Mouse (Mus musculus) cerebellum, adult 2 months (tissue): ENCODE measurements around the gene Mtg2. TPM values are rescaled to one million over a fixed set of nuclear protein-coding genes. Genes with fewer than 3 reads are reported as not detected.

Experiments
- DNase-seq, 2 experiments: peaks; one replicate each; pipeline ENCODE4 v3.0.0; 2021
- H3K27ac ChIP-seq: fragments of 200-500 bp; 2 replicates; pipeline ENCODE4 v1.5.1; 2012; ENCODE audit warnings: low read length, control low read depth, inconsistent platforms; ENCODE audit not compliant: insufficient read depth
- H3K27me3 ChIP-seq: fragments of 200-500 bp; 2 replicates; pipeline ENCODE4 v1.6.1; 2012; ENCODE audit warnings: inconsistent platforms, mild to moderate bottlenecking, low read length, moderate library complexity; ENCODE audit not compliant: control insufficient read depth, insufficient read depth
- H3K4me1 ChIP-seq: fragments of 200-500 bp; 2 replicates; pipeline ENCODE4 v1.6.1; 2011; ENCODE audit warnings: low read length; ENCODE audit not compliant: control insufficient read depth, insufficient read depth
- H3K4me3 ChIP-seq: fragments of 200-500 bp; replicated peaks from 2 replicates; pipeline ENCODE3; 2011; ENCODE audit warnings: mild to moderate bottlenecking, low read depth, low read length, control low read depth; ENCODE audit not compliant: insufficient read depth
- CTCF ChIP-seq: fragments of 200-500 bp; IDR thresholded peaks from 2 replicates; pipeline ENCODE4 v1.5.1; 2011; ENCODE audit warnings: low read depth, mild to moderate bottlenecking, control low read depth, low read length, moderate library complexity, borderline replicate concordance; ENCODE audit not compliant: insufficient read depth
- POLR2A ChIP-seq: fragments of 200-500 bp; IDR thresholded peaks from 2 replicates; pipeline ENCODE4 v1.6.1; 2011; ENCODE audit warnings: low read length, control low read depth, borderline replicate concordance; ENCODE audit not compliant: insufficient read depth
- WGBS: fragments of 180-500 bp; shearing (Covaris S2); methylation state at CpG from one replicate; pipeline ENCODE4 v1.1.7; 2018; 5-methylcytosine and 5-hydroxymethylcytosine counted together
- polyA plus RNA-seq: library from polyadenylated mRNA; depleted of rRNA; stranded (reverse); fragments of >200 nt; gene quantifications from 2 replicates; pipeline ENCODE4 v1.2.3, GENCODE M21; 2012

Gene Mtg2
- polyA plus RNA-seq, 1 experiment, result 28.7 TPM

DNA sequence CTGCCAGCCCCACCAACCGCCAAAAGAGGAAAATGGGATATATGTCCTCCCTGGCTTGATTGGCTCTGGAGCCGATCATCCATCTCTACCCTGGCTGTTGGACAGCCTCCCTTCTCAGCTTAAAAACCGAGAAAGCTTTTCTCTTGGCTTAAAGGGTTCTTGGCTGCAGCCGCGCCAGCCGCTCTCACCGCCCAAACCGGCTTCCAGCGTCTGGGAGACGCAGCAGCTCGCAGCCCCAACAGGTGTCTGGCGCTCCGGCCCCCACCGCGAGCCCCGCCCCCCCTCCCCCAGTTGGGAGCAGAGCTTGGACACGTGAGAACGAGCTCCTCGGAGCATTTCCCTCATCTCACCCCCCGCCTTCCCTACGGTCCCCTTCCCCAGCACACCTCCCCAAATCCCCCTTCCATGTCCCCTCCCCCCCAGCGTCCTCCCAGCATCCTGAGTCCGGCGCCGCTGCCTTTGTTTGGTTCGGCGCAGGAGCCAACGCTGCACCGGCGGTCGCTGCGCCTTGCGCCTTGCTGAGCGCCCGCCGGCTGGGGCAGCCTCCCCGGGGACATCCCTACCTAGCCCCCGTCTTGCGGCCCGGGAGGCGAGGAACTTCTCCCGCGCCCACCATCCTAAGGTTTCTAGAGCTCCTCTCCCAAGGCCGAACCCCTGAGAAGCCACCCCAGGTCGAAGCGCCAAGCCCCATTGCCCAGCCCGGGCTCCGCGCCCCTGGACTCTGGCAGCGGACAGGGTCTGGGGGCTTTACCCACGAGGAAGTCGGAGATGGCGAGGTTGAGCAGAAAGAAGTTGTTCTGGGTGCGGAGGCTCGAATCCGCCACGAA, 33.0 kb downstream of the Mtg2 start:
- DNase-seq, result peak in 1 of 2 experiments; percentile 41
- WGBS, result under 1% methylated on average over 57 of the region's 57 CpGs
- peak overlapping the region; percentile 53 for H3K4me3 ChIP-seq
- 0 out of 2 replicates have a peak, but pooled peaks cover 1% of the 10 kb centered on the region for H3K27me3 ChIP-seq
- no peak for TF ChIP-seq POLR2A
- no peak for TF ChIP-seq CTCF
- H3K4me1 ChIP-seq, result no peaks in the 10 kb centered on the region
- H3K27ac ChIP-seq, result no peak overlapping the region

DNA sequence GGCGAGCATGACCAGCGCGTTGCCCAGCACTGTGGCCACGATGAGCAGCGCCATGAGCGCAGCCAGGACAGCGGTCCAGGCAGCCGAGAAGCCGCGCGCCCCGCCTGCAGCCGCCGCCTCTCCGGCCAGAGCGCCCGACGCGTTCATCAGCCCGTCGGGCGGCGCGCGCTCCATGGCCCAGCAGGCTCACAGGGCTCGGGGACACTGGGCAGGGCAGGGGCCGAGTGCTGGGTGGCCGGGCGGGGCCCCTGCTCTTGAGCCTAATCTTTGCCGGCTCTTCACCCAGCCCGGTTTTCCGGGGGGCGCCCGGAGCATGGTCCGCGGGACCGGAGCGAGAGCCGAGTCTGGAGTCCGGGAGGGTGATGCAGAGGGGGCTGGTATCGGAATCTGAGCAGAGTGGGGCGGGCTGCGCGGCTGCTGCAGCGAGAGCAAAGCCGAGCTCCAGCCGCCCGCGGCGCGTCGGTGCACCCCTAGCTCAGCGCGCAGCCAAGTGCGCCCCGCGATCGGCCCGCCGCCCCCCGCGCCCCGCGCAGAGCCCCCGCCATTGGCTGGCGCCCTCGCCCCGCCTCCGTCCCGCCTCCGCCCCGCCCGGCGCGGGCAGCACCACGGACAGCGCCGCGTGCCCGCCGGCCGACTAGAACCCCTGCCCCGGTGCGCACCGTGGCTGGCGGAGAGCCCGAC, 33.7 kb downstream of the Mtg2 start, which contains the start of gene Hrh3:
Gene Hrh3, minus strand, starts transcription at position 511 of the 681 bp plus-strand sequence.
- H3K27ac ChIP-seq, result no peak within 1 kb of the TSS
- TF ChIP-seq CTCF (no peak), POLR2A (peak; percentile 34; the same call in 1 of the 2 replicates)
- 0 out of 2 replicates have a peak, but pooled peaks cover 1% of the 10 kb centered on the region for H3K27me3 ChIP-seq
- 1% methylated on average over 85 of the region's 87 CpGs for WGBS
- peak; percentile 74 to 75 for DNase-seq
- H3K4me1 ChIP-seq, result no peaks in the 10 kb centered on the region
- H3K4me3 ChIP-seq, result peak within 1 kb of the TSS; percentile 66

DNA sequence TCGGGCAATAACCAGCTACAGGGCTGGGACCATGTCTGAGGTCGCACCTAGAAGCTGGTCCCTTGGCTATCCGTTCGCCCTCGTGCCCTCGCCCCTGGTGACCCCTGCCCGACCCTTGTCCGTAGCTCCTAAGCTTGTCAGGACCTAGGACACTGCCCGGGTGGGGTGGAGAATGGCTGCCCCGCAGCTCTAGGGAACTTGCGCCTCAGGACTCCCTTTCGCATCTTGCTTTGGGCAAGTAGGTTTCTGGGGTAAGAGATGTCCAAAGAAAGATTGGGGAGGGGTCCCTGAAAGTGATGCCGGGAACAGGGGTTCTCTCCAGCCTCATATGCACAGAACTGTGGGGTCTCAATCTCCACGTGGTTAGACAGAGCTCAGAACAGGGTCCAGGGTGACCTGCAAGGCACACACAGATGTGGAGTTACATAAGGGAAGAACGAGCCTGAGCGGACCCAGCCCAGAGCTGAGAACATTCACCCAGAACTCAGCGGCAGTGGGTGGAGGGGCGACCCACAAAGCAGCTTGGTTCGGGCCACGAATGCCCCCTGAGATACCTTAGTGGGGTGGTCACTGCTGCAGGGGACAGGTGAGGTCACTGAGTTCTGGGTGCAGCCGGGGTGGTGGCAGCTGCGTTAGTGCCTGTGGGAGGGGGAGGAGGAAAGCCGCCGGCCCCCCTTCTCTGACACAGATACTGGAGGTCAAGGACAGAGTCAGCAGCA, 34.4 kb downstream of the Mtg2 start:
- Histone ChIP-seq H3K4me3 (peak overlapping the region; percentile 66), H3K27ac (no peak overlapping the region), H3K4me1 (no peaks in the 10 kb centered on the region), H3K27me3 (0 out of 2 replicates have a peak, but pooled peaks cover 1% of the 10 kb centered on the region)
- TF ChIP-seq CTCF (no peak), POLR2A (no peak)
- 8% methylated on average over 24 of the region's 24 CpGs for WGBS
- no peak for DNase-seq

DNA sequence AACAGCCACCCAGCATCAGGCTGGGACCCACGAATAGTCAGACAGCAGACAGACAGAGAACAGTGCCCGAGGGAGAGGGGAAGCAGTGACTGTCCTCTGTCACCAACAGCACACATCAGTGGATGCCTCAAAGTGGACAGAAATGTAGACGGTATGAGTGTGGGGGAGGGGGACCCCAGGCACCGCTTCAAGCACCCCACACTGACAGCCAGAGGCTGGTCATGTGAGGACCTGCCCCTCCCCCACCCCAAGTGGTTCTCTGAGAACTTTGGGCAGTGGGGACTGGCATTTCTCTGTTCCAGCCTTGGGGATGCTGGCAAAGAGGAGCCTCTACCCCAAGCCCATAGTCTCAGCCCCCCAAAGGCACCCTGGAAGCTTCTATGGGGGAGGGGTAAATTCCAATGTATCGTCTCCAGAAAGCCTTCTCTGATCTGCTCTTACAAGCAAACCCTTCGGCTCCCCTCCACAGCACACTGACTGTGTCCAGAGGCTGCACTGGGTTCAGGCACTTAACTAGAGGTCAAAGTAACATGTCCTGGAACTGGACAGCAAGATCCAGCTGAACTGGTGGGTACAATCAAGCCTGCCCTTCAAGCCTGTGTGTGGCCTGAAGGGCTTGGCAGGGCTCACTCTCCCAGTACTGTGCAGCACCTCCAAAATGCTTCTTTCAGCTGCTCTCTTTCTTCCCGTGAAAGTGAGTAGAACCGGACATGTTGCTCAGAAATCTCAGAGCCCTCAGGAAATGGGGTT, 35.2 kb downstream of the Mtg2 start:
- H3K27me3 ChIP-seq, result 0 out of 2 replicates have a peak, but pooled peaks cover 1% of the 10 kb centered on the region
- WGBS, result 47% methylated on average over 8 of the region's 8 CpGs
- H3K27ac ChIP-seq, result no peak overlapping the region
- DNase-seq, result no peak
- no peaks in the 10 kb centered on the region for H3K4me1 ChIP-seq
- TF ChIP-seq POLR2A, result no peak
- TF ChIP-seq CTCF, result no peak
- no peak overlapping the region for H3K4me3 ChIP-seq

DNA sequence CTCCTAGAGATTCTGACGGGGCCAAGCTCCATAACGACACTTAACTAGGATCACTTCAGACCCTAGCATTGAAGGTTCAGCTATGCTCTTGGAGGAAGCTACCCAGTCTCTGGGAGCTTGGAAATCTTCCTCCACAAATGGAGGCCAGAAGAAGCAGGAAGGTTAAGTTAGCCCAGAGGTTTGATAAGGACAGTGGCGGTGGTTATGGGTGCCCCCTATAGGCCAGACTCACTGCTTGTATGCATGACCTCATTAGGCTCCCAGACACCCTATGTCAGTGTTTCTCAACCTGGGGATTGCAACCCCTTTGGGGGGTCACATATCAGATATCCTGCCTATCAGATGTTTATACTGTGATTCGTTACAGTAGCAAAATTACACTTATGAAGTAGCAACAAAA, 36.7 kb downstream of the Mtg2 start:
- WGBS, result 87% methylated on average over 4 of the region's 4 CpGs
- Histone ChIP-seq H3K4me3 (no peak overlapping the region), H3K4me1 (no peaks in the 10 kb centered on the region), H3K27me3 (0 out of 2 replicates have a peak, but pooled peaks cover 1% of the 10 kb centered on the region), H3K27ac (no peak overlapping the region)
- TF ChIP-seq CTCF (peak; percentile 17; the same call in 1 of the 2 replicates), POLR2A (no peak)
- DNase-seq, result no peak

DNA sequence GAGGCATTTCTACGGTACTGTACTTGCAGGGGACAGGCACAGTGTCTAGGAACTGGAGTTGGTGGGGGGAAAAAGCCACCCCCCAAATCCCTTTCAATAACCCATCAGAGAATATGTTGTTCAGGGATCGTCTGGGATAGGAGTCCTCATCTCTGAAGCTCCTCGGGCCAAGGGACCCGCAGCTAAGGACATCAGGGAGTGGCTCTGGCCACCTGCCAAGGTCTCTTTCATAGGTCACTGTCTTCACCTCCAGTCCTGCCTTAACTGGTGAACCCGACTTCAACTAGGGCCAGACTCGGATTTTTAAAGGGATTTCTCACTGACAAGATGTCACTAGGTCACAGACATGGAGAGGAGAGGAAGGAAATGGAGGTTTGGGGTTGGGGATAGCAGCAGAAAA, 37.9 kb downstream of the Mtg2 start:
- no peak for TF ChIP-seq CTCF
- no peak for TF ChIP-seq POLR2A
- no peak for DNase-seq
- Histone ChIP-seq H3K27ac (no peak overlapping the region), H3K4me1 (peaks cover 2% of the 10 kb centered on the region; the same call in 1 of the 2 replicates), H3K4me3 (no peak overlapping the region), H3K27me3 (0 out of 2 replicates have a peak, but pooled peaks cover 1% of the 10 kb centered on the region)
- WGBS, result 40% methylated on average over 6 of the region's 6 CpGs
